Mouse (Mus musculus) cerebellum, postnatal 4 days (tissue): ENCODE data around the gene Pllp.

Experiments
- DNase-seq, 2 experiments: peaks; one replicate each; pipeline ENCODE4 v3.0.0; 2022; ENCODE audit warnings: low spot score in 2 of 2, mixed read lengths in 1 of 2

Gene Pllp

DNA sequence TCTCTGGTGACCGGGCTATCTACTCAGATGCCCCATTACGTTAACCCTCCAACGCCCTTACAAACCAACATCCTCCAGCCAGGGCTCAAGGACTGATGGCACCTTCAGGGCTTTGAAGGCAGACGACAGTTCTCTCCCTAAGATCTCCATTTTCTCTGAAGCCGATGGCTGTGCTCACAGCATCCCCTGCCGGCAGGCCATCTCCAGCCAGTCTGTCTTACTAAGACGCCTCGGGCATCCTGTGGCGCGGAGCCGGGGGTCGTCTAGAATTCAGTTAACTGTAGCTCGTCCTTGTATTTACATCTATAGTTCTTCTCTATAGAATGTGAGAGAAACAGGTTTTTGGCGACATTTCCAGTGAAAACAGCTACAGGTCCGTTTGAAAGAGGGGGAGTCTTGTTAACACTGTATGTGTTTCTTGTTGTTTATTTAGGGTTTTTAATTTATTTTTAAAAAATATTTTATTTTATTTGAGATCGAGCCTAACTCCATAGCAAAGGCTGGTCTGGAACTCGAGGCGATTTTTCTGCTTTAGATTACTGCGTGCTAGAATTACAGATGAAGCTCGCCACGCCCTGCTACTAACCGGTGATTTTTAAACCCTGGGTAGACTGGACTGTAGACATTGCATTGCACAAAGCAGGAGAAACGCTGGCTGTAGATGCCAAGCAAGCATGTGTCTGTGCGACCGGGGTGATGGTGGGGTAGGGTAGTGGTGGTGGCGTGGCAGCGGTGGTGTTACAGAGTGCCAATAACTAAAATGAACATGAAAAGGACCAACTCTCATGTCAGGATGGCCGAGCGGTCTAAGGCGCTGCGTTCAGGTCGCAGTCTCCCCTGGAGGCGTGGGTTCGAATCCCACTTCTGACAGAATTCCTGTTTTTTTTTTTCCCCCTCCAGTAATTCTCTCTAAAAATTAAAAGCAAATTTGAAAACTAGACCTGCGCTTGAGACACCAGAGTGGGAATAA, 7.1 kb upstream of the Pllp start:
- peak; percentile 51 to 76 for DNase-seq

DNA sequence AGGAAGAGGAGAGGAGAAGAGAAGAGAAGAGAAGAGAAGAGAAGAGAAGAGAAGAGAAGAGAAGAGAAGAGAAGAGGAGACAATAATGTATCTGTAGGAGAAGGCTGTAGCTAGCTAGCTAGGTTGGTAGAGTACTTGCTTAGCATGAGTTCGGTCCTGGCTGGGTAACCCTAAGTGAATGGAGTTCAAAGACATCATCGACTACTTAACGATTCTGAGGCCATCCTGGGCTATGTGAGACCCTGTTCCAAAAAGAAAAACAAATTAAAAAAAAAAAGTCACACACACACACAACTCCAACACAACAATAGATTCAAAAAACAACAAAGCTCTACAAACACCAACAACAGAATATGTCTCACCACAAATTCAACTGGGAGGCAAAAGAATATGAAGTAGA, 6.1 kb upstream of the Pllp start:
- no peak for DNase-seq

DNA sequence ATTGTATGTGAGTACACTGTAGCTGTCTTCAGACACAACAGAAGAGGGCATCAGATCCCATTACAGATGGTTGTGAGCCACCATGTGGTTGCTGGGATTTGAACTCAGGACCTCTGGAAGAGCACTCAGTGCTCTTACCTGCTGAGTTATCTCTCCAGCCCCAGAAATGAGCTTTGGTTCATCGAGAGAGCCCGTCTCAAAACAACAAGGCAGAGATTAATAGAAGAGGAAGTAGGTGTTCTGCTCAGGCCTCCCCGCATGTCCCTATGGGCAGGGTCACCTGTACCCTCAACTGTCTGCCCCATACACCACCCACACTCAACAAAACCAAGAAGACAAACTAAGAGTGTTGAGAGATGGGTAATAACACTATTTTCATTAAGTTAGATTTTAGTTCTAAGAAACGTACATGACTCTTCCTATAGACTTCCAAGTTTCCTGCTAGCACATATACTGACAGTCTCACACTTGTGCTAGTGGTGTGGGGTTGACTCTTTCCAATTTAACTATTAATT, 4.4 kb upstream of the Pllp start:
- no peak for DNase-seq

DNA sequence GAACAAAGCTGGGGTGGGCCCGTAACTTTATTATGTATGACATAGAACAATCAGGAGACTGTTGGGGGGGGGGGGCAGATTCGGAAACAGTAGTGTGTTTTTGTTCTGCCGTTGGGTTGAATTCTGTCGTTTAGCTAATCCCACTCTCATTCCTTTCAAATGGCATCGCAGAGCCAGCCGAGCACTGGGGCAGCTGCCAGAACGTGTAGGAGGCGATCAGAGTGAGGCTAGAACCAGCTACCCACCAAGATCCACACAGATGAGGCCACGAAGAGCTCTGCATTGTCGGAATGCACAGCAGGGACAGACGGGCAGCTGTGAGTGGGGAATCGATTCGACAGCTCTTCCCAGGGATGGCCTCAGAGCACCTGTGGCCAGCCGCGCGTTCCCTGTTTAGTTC, 3.3 kb upstream of the Pllp start:
- no peak for DNase-seq

DNA sequence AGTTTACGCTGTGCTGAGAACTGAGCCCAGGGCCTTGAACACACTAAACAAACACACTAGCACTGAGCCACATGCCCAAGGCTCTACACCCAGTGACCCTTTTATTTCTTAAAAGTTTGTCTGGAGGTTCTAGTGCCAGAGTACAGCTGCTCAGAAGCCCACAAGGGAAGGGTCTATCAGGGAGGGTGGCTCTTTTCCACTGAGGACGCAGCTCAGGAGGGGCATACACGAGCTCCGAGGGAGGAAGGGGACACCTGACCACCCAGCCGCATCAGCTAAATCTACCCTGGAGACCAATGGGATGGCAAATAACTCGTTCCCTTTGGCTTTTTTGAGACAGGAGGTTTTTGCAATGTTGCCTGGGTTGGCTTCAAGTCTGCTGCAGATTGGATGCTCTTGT, 1.9 kb upstream of the Pllp start:
- no peak for DNase-seq

DNA sequence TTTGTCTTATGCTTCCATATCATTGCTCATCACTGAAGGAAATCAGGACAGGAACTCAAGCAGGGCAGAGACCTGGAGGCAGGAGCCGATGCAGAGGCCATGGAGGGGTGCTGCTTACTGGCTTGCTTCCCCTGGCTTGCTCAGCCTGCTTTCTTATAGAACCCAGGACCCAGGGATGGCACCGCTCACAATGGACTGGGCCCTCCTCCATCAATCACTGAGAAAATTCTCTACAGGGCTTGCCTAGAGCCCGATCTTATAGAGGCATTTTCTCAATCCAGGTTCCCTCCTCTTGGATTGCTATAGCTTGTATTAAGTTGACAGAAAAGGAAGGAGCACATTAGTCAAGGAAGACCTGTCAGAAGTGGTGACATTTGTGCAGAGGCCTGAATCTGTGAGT, 488 bp upstream of the Pllp start:
- no peak for DNase-seq

DNA sequence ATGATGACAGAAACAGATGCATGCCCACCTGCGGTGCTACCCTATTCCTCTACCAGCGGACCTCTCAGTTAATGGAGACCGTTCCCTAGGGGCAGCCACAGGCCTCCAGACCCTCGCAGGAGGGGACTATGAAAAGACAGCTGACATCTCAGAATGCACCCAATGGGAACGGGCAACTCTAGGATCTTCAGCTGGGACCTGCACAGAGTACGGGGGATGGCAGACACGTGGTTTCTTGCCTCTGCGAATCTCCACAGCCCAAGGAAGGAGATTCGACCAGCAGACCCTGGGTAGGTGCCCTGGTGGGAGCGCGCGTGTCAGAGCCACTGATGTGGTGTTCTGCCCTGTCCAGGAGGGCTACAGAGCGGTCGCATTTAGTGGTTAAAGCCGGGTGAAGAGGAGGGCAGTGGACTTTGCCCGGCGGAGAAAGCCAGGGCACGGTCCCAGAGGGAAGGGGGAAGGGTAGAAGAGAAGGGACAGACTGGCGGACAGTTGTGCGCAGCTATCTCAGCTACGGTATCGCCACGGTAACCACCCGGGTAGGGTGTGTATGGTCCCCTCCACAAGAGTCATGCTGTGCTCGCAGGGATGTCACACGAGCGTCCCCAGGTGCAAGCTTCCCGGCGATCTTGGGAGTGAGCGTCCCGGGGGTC, 611 bp downstream of the Pllp start:
- DNase-seq = no peak

DNA sequence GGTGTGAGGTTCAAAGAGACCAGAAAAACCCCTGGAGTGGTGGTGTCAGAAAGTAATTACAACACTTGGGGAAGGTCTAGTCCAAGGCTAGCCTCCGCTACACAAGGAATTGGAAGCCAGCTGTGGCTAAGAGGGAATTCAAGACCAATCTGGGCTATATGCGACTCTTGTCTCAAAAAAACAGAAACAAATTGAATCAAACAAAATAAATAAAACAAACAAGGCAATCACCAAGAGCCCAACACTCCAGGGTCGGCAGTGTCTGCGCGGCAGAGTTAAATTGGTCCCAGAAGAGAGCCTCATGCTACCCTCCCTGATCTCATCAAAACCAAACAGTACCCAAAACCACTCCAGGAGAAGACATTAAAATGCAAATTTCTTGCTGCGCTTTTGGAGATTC, 1.4 kb downstream of the Pllp start:
- DNase-seq = no peak

DNA sequence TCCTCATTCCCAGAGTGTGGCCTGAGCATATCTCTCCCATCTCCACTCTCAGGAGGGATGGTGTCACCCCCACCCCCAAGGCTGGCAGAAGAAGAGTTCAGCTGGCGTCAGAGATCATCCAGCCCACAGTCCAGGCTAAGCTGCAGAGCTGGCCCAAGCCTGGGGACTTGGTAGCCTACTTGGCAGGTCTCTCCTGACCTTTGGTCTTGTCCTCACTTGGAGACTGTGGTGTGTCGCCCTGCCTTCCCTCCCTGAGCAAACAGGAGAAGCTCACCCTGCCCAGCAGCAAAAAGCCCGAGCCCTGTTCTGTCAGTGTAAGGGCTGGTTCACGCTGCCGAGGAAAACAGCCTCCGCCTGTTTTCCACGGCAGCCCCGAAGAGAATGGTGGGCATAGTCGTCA, 10.1 kb downstream of the Pllp start:
- DNase-seq = no peak

DNA sequence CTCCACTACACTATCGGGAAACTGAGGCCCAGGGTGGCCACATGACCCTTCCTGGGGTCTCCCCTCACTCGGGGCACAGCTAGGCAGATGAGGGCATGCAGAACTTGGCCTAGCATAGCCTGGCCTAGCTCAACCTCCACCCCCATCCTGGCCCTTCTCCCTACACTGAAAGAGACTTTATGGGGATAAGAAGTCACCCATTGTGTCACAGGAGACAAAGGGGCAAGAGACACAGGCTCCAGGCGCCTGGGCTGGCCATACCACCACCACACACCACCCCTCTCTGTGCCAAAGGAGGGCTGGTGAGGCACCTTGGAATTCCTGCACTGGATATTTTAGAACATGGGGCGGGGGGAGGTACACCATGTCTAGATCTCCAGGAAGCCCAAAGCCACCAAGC, 11.8 kb downstream of the Pllp start:
- no peak for DNase-seq

DNA sequence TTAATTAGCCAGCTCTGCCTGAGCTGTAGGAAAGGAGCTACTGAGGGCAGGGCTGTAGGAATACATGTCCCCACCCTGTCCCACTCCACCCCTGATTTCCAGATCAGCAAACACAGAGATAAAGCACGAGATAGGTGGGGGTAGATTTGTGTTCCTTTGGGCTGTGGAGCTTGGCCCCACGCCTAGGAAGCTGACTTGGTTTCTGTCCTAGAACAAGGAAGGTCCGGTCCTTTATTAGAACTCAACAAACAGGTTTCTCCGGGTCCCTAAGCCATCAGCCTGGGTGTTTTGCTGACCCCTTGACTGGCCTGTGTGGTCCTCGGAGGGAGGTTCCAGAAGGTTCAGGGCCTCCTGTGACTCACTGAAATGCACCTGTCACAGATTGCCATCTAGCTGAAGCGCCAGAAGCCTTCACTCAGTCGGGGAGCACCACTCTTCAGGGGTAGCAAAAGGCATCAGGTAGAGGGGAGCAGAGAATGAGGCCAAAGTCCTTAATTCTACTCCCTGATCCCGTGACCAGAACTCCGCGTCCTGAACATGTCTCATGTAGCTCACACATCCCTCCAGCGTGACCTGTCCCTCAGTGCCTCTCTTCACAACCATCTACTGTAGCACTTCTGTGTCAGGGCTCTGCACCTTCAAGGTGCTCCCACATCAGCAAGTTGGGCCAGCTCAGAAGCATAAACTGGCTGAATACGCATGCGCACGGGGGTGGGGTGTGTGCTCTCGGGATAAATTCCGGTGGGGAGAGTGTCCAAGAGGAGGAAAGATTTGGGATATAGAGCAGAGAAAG, 13.2 kb downstream of the Pllp start:
- no peak for DNase-seq

DNA sequence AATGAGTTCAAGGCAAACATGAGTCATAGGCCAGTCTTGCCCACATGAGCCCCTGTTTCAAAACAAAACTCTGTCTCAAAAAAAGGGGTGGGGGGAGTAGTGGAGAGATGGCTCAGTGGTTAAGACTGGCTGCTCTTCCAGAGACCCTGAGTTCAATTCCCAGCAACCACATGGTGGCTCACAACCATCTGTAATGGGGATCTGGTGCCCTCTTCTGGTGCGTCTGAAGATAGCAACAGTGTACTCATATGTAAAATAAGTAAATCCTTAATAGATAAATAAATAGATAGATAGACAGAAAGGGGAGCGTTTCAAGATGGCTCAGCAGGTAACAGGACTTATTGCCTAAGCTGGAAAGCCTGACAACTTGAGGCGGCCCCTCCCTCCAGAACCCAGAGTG, 15.7 kb downstream of the Pllp start:
- no peak for DNase-seq

DNA sequence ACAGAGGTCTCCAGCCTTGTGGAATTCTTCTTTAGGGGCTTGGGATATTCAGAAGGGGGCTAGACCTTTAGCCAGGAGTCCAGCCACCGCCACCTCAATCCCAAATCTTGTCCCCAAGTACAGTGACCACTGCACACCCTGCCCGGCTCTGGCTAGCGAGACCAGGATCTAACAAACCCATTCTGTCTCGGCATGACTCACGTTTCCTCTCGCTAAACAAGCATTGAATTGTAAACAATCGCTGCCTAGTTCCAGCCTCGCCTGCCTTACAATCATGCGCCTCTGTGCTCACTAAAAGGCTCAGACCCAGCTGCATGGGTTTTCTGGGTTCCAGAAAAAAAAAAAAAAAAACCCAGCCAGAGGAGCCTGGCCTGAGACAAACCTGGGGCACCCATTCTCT, 17.5 kb downstream of the Pllp start:
- DNase-seq = no peak

DNA sequence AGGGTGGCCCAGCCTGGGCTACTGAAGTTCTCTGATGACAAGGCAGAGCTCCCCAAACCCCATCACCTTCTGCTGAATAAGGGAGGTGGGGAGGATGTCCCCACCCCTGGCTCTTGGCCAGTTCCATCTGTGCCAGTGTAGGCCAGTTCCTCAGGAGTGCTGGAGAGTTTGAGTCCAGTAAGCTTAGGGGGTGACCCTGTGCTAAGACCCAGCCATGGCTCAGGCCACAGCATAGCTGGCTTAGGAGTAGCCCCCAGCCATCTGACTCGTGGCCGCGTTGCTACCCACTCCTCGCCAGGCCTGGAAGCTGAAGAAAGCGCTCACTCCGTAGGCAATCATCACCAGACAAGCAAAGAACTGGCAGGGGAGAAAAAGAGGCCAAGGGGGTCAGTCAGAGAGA, 20.2 kb downstream of the Pllp start:
- DNase-seq = no peak

DNA sequence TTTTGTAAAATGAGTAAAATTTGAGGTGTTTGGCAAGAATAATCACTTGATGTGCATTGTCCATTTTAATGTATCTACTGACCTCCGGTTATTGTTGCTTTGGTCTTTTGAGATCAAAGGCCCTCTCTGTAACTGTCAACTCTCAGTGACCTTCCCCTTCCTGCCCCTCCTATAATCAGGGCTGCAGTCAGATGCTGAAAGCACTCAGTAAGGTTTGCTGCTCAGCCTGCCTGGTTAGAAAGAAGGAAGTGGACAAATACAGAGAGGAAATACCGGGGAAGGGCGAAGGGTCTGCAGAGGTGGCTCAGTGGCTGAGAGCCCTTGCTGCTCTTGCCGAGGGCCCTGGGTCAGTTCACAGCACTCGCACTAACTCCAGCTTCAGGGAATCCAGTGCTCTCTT, 21.7 kb downstream of the Pllp start:
- no peak for DNase-seq

DNA sequence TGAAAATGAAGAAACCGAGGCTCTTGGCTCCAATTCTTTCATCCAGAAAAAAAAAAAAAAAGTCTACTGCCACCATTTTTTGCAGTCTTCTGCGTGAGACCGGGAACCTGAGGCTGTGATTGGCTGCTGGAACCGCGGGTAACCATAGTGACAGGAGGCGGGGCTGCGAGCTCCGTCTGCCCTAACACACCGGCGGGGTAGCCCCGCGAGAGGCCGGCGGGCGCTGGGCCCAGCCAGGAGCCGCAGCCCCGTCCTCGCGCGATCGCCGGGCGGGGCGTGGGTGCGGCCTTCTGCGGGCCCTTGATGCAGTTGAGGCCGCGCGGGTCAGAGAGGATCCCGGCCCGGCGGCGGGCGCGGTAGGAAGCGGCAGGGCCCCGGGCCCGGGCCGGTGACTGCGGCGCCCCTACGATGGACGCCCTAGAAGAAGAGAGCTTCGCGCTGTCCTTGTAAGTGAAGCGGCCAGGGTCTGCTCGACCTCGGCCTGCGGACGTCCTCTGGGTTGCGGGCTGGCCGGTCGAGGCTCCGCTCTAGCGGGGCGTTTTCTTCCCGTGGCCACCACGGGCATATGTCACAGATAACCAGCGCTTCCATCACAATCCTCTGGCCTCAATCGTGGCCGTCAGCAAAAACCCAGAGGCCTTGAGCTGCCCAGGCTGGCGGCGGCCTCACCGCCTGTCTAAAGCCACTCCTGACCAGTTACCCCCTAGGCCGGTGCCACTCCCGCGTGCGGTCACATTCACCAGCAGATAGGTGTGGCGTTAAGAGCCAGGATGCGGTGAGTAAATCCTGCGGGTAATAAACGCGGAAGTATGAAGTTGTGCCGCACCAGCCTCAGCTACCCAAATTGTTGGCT, 29.4 kb downstream of the Pllp start, which contains the start of gene Arl2bp:
Arl2bp (plus strand) TSS at position 145 of the 853 bp plus-strand sequence.
- peak; percentile 82 to 93 for DNase-seq

DNA sequence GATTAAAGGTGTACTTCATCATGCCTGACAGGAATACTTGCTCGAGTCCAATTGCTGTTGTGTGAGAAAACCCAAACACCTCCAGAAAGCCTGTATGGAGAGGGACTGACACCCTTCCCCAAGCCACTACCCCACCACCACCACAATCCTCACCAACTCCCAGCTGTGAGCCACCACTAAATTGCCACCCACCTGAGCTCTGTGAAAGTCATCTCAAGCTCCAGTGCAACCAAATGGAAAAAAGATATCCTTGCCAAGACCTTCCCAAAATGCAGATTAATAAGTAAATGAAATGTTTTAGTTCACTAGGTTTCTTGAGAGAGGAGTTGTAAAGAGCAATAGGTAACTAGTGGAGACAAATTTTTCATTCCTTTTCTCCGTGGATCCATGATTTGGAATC, 31.4 kb downstream of the Pllp start:
- no peak for DNase-seq

DNA sequence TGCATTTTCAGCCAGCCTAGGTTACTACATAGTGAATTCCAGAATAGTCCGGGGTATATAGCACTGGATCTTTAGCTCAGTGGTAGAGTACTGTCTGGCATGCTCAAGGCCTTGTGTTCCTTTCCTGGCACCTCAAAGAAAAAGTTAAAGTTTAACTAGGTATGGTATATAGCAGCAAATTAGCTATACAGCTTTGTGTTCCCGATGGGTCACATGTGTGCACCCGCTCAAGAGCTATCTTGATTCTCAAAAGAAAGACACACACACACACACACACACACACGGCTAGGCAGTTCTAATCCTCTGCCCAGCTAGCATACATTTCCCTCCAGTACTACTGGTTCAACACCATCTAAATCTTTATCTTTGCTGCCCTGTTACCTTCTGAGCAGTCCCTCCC, 35.7 kb downstream of the Pllp start:
- no peak for DNase-seq

DNA sequence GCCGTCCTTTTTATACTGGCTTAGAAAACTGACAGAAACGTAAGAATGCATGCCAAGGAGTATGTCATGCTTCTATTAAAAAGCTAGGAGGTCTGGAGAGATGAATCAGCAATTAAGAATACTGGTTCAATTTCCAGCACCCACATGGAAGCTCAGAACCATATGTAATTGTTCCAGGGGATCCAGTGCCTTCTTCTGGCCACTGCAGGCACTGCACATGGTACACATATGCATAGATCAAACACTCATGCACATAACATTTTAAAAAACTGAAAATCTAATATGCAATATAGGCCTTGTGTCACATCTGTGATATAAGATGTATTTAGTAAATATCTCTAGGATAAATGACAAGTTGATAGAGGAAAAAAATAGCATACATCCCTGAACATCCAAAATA, 38.0 kb downstream of the Pllp start:
- no peak for DNase-seq

DNA sequence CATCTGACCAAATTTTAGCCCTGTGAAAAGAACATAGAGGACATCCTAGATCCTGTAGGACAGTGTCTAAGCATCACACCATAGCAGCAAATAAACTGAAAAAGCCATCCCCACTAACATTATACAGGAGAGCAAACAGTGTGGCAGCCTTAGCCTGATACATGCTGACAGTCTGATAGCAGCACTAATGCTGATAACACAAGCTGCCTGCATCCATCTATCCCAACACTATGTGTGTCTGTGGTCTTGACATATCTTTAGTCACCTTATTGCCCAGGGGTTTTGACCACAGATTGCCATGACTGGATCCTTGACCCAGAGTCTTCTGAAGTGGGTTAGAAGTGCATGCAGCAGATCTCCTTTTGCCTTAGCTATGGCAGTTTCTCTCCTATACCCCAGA, 41.1 kb downstream of the Pllp start:
- no peak for DNase-seq

DNA sequence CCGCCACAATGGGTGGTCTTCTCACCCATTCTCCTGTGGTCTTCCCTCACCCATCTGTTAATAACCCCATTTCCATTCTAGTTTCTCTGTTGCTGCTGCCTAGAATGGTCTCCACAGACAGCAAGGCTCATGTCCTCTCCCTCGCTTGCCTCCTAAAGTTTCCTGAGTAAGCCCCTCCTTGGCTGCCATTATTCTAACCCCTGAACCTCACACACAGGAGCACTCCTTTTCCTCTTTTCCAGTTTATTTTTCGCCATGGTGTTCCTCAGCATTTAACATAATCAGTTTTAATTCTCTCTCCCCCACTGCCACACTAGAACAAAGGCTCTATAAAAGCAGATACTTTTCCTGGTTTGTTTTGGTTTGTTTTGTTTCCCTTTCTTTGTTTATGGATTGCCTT, 43.1 kb downstream of the Pllp start:
- DNase-seq = no peak
